Mouse (Mus musculus) E14TG2a.4 (cell line): ENCODE results near the gene Mbtps2.

Experiments
- CTCF ChIP-seq: conservative IDR thresholded peaks from 2 replicates; pipeline ENCODE4 v1.5.1; 2014; ENCODE audit warnings: low read length
- NANOG ChIP-seq: IDR thresholded peaks from 2 replicates; pipeline ENCODE4 v1.6.1; 2014; ENCODE audit warnings: borderline replicate concordance, low read length, mixed read lengths
- POU5F1 ChIP-seq: IDR thresholded peaks from 2 replicates; pipeline ENCODE4 v1.6.1; 2014; ENCODE audit warnings: low read length, borderline replicate concordance

- peak; percentile 27 for TF ChIP-seq CTCF
- no peak for TF ChIP-seq POU5F1
- TF ChIP-seq NANOG, result no peak
These were observed 111.8 kb downstream of the Mbtps2 start for GRCm38 (mm10) chrX:157486765-157487164.
